Mouse (Mus musculus) G1E (cell line): ENCODE results near the gene Rbm33.

Experiments
- CTCF ChIP-seq: IDR thresholded peaks from 2 replicates; pipeline ENCODE4 v1.5.1; 2012; ENCODE audit warnings: low read depth, low read length, inconsistent platforms, mixed read lengths
- GATA1 ChIP-seq: IDR thresholded peaks from 2 replicates; pipeline ENCODE4 v1.6.1; 2012; ENCODE audit warnings: borderline replicate concordance, low read length, inconsistent platforms, mixed read lengths
- POLR2AphosphoS5 ChIP-seq: IDR thresholded peaks from 2 replicates; pipeline ENCODE4 v1.6.1; 2012; ENCODE audit warnings: low read depth, low read length, inconsistent platforms; ENCODE audit not compliant: insufficient replicate concordance
- TAL1 ChIP-seq: conservative IDR thresholded peaks from 2 replicates; pipeline ENCODE4 v1.6.1; 2012; ENCODE audit warnings: low read depth, low read length, inconsistent platforms, mixed read lengths

DNA sequence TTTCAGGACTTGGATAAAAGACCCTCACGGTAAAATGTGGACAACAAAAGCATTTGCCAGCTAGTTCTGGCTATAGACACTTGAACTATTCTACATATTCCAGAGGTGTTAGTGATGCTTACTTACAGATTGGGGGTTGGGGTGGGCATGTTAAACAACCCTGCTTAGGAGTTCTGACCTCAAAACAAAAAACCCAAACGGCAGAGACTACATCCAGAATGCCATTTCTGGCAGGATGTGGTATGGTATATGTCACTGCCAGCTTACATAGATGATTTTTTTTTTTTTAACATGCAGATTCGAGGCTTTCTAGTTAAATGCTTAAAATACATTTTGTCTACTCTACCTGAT lies 971 bp downstream of the Rbm33 start:
- TF ChIP-seq CTCF (no peak), GATA1 (no peak), TAL1 (no peak), POLR2AphosphoS5 (no peak)
